8 mouse cellular contexts compared by ENCODE assay signal in genomic region chr9:65032269-65033108, GRCm38 (mm10). TPM values are rescaled to one million over a fixed set of nuclear protein-coding genes. Genes with fewer than 3 reads are reported as not detected.
DNase-seq lines count a peak whose midpoint lies in the region; ATAC-seq lines count a peak whose summit lies in the region.

Gene Dpp8 (plus strand): TSS chr9:65032414.

- H3K27me3 ChIP-seq in intestine, embryonic 14.5 days (replicated peaks; ENCODE audit: control insufficient read depth, insufficient read depth, low read length) = no peaks in the 10 kb centered on the region

- no peaks in the 10 kb centered on the region for H3K9me3 ChIP-seq in intestine, embryonic 14.5 days (ENCODE audit: control insufficient read depth, low read length)

- intact Hi-C loops in left cerebral cortex, postnatal 14 days (cut with DNase I) = no loop called here

- peak within 1 kb of the TSS; percentile 91 for H3K27ac ChIP-seq in intestine, embryonic 14.5 days (ENCODE audit: low read depth)

- H3K9ac ChIP-seq in intestine, embryonic 14.5 days (ENCODE audit: low read length) = peak within 1 kb of the TSS; percentile 96

- H3K36me3 ChIP-seq in intestine, embryonic 14.5 days (ENCODE audit: control insufficient read depth, insufficient read depth, low read length) = peaks cover 11% of the 10 kb centered on the region

- WGBS in intestine, embryonic 14.5 days = under 1% methylated on average over 77 of the region's 85 CpGs

- peaks cover 8% of the 10 kb centered on the region for H3K4me1 ChIP-seq in intestine, embryonic 14.5 days (replicated peaks; ENCODE audit: control insufficient read depth, insufficient read depth, low read length)

- peak within 1 kb of the TSS; percentile 99 for H3K4me3 ChIP-seq in intestine, embryonic 14.5 days (ENCODE audit: low read depth, low read length)

- DNase-seq in adrenal gland, adult (ENCODE audit: inconsistent age in 2 of 2, low spot score in 1 of 2) = peak; percentile 95 to 99
- DNase-seq in embryo, embryonic 10.5 days (ENCODE audit: low spot score) = peak; percentile 94
- DNase-seq in gastrocnemius, postnatal 25 days = peak; percentile 93
- DNase-seq in intestine, embryonic 14.5 days (ENCODE audit: low spot score) = peak; percentile 96
- DNase-seq in left cerebral cortex, postnatal 14 days (ENCODE audit: low spot score in 2 of 2) = peak; percentile 93 to 96
- peak; percentile 94 for DNase-seq in mesoderm, embryonic 11.5 days (ENCODE audit: low read depth, low spot score)
- DNase-seq in right cerebral cortex, postnatal 36 days (ENCODE audit: low spot score in 2 of 2) = peak; percentile 89
- DNase-seq in yolk sac, embryonic 10.5 days (ENCODE audit: low spot score) = peak; percentile 94

- peak; percentile 91 for ATAC-seq in intestine, embryonic 14.5 days (replicated peaks; ENCODE audit: low FRiP score, low TSS enrichment, low read depth)

- H3K4me2 ChIP-seq in intestine, embryonic 14.5 days (ENCODE audit: low read length) = peak within 1 kb of the TSS; percentile 94

RNA-seq across cellular contexts. Expression of gene Dpp8, which starts in this region (rescaled TPM):
- 100 to 1,000 TPM; 101 to 128 TPM for total RNA-seq in gastrocnemius, postnatal 25 days (2021)
- polyA plus RNA-seq in intestine, embryonic 14.5 days (2014; fragmentation: Nextera tagmentation; extraction: Ambion mirVana) = 26.4 and 30.7 TPM in 2 replicates
- total RNA-seq in left cerebral cortex, postnatal 14 days (2021) = 100 to 1,000 TPM; 134 to 141 TPM

Comparison
In these comparisons a context has a peak if more than half of its experiments do, and no peak if none do; other contexts are left out.
1. Peak in every context shown above with its lines: DNase-seq, ATAC-seq, H3K4me3 ChIP-seq and H3K27ac ChIP-seq.